Mouse (Mus musculus): ENCODE measurements around the gene Csrnp3.

The Csrnp3 gene

DNA sequence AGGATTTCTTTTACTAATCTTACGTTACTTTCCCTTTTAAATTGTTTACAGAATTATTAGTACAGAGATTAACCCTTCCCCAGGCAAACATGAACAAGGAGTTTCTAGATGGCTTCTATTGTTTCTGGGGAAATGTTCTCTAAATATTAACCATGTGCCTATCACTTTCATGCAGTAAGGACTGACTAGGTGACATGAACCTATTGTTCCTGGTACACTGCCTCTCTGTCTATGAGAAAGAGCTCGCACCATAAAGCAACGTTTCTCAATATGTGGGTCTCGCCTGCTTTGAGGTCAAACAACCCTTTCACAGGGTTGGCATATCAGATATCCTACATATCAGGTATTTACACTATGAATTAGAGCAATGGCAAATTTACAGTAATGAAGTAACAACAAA, 96.8 kb downstream of the Csrnp3 start:
- DNase-seq (ENCODE audit: low read depth in 1 of 2, low spot score in 2 of 2), result no peak

DNA sequence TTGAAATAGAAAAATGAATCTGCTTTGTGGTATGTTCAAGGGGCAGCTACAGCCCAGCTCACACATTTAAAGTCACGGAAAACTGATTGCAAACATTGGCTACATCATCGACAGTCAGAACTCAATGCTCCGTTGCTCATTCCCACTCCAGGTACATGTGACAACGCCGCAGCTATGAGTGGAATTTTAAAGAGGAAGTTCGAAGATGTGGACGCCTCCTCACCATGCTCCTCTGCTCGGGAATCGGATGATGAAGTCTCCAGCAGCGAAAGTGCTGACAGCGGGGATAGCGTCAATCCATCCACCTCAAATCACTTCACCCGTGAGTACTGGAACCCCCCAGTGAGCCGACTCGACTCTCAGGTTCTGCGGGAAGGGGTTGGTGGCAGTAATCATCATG, 103.2 kb downstream of the Csrnp3 start:
- DNase-seq (ENCODE audit: low read depth in 1 of 2, low spot score in 2 of 2), result no peak

DNA sequence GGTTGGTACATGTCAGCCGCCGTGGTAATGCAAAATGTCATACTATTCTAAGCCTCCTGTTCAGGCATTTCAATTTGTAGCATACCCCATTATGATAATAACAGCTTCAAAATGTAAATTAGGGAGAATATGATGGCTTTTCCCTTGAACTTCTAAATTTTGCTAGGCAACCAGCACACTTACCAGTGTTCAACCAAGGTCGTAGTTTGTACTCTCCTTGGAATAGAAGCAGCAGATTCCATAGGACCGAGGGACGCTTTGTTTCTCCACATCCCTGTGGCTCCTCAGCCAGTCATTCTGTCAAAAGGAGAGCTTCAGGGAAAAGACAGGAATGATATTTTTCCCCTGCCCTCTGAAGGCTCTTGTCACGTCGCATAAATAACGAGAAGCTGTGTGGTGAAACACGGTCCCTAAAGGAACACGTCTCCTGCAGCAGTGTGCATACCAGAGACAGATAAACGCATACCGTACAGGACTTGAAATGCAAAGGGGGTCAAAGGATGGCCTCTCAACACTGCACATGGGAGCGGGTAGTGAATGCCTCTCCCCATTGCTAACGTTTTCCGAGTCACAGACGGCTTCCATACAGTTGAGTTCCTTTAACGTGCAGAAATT, 108.3 kb downstream of the Csrnp3 start:
- DNase-seq (ENCODE audit: low read depth in 1 of 2, low spot score in 2 of 2), result no peak

DNA sequence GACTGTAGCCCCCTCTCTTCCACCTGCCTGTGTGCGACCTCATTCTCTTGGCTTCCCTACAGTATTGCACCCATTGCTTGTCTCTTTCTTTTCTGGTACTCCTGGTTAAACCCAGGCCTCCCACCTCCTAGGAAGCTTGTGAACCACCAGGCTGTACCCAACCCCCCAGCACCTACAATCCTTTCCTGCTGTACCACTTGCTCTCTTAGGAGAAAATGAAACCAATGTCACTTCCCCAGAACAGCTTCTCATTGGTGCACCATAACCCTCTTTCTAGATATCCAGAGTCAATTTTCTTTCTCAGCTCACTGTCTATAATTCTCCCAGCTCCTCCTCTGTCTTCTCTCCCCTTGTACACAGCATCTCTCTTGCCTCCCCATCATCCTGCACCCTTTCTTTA, 110.2 kb downstream of the Csrnp3 start:
- no peak for DNase-seq (ENCODE audit: low read depth in 1 of 2, low spot score in 2 of 2)

DNA sequence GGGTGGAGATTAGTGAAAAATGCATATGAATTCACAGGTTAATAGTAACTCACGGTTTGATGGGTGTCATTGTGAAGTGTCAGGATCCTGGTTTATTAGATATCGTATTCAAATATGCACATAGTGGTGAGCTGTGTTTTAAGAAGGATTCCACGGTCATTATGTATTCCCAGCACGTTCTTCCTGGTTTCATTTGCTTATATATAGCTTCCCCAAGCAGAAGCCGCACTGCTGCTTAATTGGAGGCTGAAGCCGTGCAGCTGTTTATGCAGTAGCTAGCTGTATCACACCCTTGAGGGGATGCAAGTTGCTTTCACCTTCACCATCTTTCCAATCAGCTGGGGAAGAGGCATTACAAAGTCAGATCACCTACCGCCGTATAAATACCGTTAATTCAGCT, 111.2 kb downstream of the Csrnp3 start:
- no peak for DNase-seq (ENCODE audit: low read depth in 1 of 2, low spot score in 2 of 2)

- no peak for DNase-seq (ENCODE audit: low read depth in 1 of 2, low spot score in 2 of 2)
Observed at GRCm38 (mm10) chr2:65963420-65963819, 117.9 kb downstream of the Csrnp3 start.

GRCm38 (mm10) chr2:65968810-65969209, 123.2 kb downstream of the Csrnp3 start:
- no peak for DNase-seq (ENCODE audit: low read depth in 1 of 2, low spot score in 2 of 2)

- no peak for DNase-seq (ENCODE audit: low read depth in 1 of 2, low spot score in 2 of 2)
Observed at GRCm38 (mm10) chr2:65973907-65974306, 128.3 kb downstream of the Csrnp3 start.

GRCm38 (mm10) chr2:65975383-65975782, 129.8 kb downstream of the Csrnp3 start:
- no peak for DNase-seq (ENCODE audit: low read depth in 1 of 2, low spot score in 2 of 2)

- no peak for DNase-seq (ENCODE audit: low read depth in 1 of 2, low spot score in 2 of 2)
Observed at GRCm38 (mm10) chr2:65979338-65980053, 133.9 kb downstream of the Csrnp3 start.

DNA sequence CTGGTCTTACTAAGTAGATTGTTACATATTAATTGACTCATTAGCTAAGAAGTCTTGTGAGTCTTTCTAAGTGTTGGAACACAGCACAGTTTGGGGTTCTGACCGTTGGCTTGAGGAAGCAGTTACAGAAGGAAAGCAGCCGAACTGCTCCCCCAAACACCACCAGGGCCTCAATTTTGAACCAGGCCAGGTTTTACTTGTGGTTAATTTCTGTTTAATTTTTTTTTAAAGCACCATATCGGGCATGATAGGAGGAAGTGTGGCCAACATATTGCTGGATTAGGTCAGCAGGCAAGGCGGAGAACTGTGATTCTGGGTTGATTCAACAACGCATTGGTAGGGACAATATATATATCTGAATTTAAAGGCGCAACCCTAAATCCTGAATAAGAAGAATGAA, 135.9 kb downstream of the Csrnp3 start:
- no peak for DNase-seq (ENCODE audit: low read depth in 1 of 2, low spot score in 2 of 2)

GRCm38 (mm10) chr2:65981965-65982364, 136.4 kb downstream of the Csrnp3 start:
- no peak for DNase-seq (ENCODE audit: low read depth in 1 of 2, low spot score in 2 of 2)

DNA sequence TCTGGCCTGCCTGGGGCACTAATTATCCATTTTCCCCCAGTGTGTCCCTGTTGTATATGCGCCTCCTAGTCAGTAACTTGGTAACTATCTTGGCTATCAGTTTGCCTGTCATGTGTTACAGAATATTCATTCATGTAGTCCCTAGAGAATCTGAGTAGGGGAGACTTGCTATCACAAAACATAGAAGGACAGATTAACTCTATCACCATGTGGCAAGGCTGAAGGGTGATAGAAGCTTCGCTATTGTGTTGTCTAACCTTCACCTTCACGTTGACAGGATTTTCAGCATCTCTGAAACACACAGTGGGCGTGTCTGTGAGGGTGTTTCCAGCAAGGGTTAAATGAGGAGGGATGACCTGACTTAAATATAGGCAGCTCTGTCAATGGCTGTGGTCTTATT, 140.1 kb downstream of the Csrnp3 start:
- DNase-seq (ENCODE audit: low read depth in 1 of 2, low spot score in 2 of 2), result no peak

- DNase-seq (ENCODE audit: low read depth in 1 of 2, low spot score in 2 of 2), result no peak
Observed at GRCm38 (mm10) chr2:65987069-65987468, 141.5 kb downstream of the Csrnp3 start.

GRCm38 (mm10) chr2:65987588-65987987, 142.0 kb downstream of the Csrnp3 start:
- DNase-seq (ENCODE audit: low read depth in 1 of 2, low spot score in 2 of 2), result no peak

- no peak for DNase-seq (ENCODE audit: low read depth in 1 of 2, low spot score in 2 of 2)
Observed at GRCm38 (mm10) chr2:65988788-65989187, 143.2 kb downstream of the Csrnp3 start.

DNA sequence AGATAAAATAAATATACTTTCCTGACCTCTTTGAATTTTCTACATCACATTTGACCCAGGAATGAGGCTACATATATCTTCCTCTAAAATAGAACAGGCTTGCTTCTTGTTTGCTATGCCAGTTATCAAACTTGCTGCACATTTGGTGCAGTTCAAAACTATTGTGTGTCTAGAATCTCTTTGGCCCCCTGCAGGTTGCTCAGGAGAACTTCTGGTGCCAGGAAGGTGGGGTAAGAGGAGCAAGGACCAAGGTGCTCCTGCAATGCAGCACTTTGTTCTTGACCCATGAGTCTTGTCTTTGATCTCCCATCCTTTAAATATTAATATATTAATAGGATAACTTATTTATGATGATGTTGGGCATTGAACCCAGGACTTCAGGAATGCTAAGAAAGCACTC, 144.5 kb downstream of the Csrnp3 start:
- no peak for DNase-seq (ENCODE audit: low read depth in 1 of 2, low spot score in 2 of 2)

DNA sequence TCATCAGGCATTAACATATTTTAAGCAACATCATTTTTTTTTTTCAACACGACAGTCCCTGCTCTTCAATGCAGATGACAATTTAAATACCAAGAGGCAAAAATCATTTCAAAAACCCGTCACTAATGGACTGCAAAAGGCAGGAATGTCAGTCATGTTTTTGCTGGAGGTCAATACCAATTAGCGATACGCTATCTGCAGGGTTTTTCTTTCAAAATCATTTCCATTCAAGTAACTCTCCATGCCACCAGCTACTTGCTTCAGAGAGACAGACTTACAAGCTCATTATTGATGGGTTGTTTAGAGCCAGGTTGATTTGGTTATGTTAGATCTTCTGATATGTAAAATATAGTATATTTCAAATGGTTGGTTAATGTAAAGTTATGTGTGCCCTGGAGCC, 145.2 kb downstream of the Csrnp3 start:
- DNase-seq (ENCODE audit: low read depth in 1 of 2, low spot score in 2 of 2), result no peak

- no peak for DNase-seq (ENCODE audit: low read depth in 1 of 2, low spot score in 2 of 2)
Observed at GRCm38 (mm10) chr2:65993371-65993770, 147.8 kb downstream of the Csrnp3 start.

- DNase-seq (ENCODE audit: low read depth in 1 of 2, low spot score in 2 of 2), result no peak
Observed at GRCm38 (mm10) chr2:65994886-65995468, 149.4 kb downstream of the Csrnp3 start.

GRCm38 (mm10) chr2:65998747-65999146, 153.2 kb downstream of the Csrnp3 start:
- no peak for DNase-seq (ENCODE audit: low read depth in 1 of 2, low spot score in 2 of 2)

DNA sequence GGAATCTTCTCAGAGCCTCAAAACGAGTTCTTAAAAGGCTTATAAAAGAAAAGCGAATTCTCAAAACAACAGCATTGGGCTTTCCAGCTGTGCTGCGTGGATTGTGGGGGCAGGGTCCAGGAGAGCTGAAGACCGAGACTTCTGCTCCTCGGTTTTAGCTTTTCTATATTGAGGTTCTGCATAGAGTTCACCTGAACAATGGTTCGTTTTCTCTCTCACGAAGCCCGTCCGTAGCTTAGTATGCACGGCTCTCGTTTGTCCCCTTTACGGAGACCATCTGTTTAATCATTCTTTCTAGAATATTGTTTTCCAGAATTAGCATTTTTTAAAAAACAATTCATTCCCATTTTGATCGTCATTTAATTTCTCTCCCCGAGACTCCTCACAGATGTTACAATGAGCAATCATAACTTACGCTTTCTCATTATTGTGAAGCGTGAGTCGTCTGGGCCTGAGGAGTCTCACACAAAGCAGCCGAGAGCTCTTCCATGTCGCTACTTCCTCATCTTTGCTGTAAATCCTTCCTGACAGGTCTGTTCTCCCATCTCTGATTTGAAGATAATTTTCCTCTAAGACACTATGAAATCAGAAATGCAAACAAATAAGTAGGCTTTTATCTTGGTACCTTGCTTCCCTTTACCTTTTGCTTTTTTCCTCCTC, 163.6 kb downstream of the Csrnp3 start:
- no peak for DNase-seq (ENCODE audit: low read depth in 1 of 2, low spot score in 2 of 2)
